Mouse (Mus musculus) cerebellum, postnatal 4 days (tissue): ENCODE results near the gene Trpm5.

Experiments used
- DNase-seq, 2 experiments: peaks; one replicate each; pipeline ENCODE4 v3.0.0; 2022; ENCODE audit warnings: low spot score in 2 of 2, mixed read lengths in 1 of 2

The Trpm5 gene

GRCm38 (mm10) chr7:143040561-143040960 is 53.9 kb downstream of the Trpm5 start:
- DNase-seq, result no peak

GRCm38 (mm10) chr7:143038174-143038931 is 56.1 kb downstream of the Trpm5 start:
- DNase-seq, result no peak

GRCm38 (mm10) chr7:143037306-143037705 is 57.1 kb downstream of the Trpm5 start:
- no peak for DNase-seq

- no peak for DNase-seq
Observed at GRCm38 (mm10) chr7:143036787-143037186, 57.7 kb downstream of the Trpm5 start.

- no peak for DNase-seq
Observed at GRCm38 (mm10) chr7:143034519-143035450, 59.7 kb downstream of the Trpm5 start.

- DNase-seq, result no peak
Observed at GRCm38 (mm10) chr7:143034112-143034511, 60.3 kb downstream of the Trpm5 start.

- no peak for DNase-seq
Observed at GRCm38 (mm10) chr7:143033581-143033980, 60.9 kb downstream of the Trpm5 start.

GRCm38 (mm10) chr7:143031816-143032215 is 62.6 kb downstream of the Trpm5 start:
- DNase-seq, result no peak

GRCm38 (mm10) chr7:143027196-143027595 is 67.2 kb downstream of the Trpm5 start:
- no peak for DNase-seq

- DNase-seq, result no peak
Observed at GRCm38 (mm10) chr7:143025496-143025895, 68.9 kb downstream of the Trpm5 start.

GRCm38 (mm10) chr7:143024293-143024692 is 70.1 kb downstream of the Trpm5 start:
- DNase-seq, result no peak

GRCm38 (mm10) chr7:143023499-143023898 is 70.9 kb downstream of the Trpm5 start:
- no peak for DNase-seq

- no peak for DNase-seq
Observed at GRCm38 (mm10) chr7:143021356-143022164, 72.9 kb downstream of the Trpm5 start.

GRCm38 (mm10) chr7:143020764-143021163 is 73.7 kb downstream of the Trpm5 start:
- no peak for DNase-seq

GRCm38 (mm10) chr7:143020040-143020439 is 74.4 kb downstream of the Trpm5 start:
- no peak for DNase-seq
